In the genomic region with DNA sequence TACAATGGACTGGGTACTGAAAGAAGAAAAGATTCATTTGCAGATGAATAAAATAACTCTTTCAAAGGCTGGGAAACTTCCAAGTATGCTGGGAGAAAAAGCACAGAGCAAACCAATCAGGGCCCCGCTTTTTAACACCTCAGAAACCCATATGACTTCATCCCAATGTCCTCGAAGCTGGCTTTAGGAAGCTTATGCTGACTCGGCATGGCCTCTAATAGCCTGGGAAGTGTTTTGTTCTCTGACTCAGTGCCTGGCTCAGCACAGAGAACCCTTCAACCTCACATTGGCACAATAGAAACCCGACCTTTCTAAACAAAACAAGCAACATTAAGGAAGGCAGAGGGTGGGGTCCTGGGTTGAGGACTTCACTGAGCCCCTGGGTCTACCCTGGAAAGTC, we compare ENCODE assay signal across 19 mouse cellular contexts. TPM values are rescaled to one million over a fixed set of nuclear protein-coding genes. Genes with fewer than 3 reads are reported as not detected.
DNase-seq lines count a peak whose midpoint lies in the region; ATAC-seq and TF ChIP-seq lines count a peak whose summit lies in the region.
"Had no signal": no experiment of that assay in that cellular context is flagged by ENCODE, and none has a peak within 500 bp of the region (broad histone marks: within the 10 kb centered on the region; RNA-seq: fewer than 3 reads in every experiment).

No protein-coding gene starts in this region.

- no peak overlapping the region for H3K27ac ChIP-seq in liver, postnatal 0 days (ENCODE audit: low read depth)
- no peak overlapping the region for H3K27ac ChIP-seq in liver, embryonic 12.5 days
- peak overlapping the region; percentile 2; the same call in 1 of the 2 replicates for H3K27ac ChIP-seq in embryonic fibroblast, embryonic 13.5 days (ENCODE audit: insufficient read depth, low read length)
- H3K27ac ChIP-seq: midbrain, embryonic 12.5 days; stomach, postnatal 0 days had no signal

- TF ChIP-seq POLR2A in embryonic fibroblast, embryonic 13.5 days (IDR thresholded peaks at IDR 0.05; ENCODE audit: low read depth, low read length): no peak

- ATAC-seq in liver, postnatal 0 days: peak; percentile 35; the same call in 1 of the 2 replicates
- no peak for ATAC-seq in liver, embryonic 12.5 days
- no peak for ATAC-seq in monocyte, adult 5-6 weeks (replicated peaks; ENCODE audit: insufficient number of reproducible peaks, low FRiP score, low TSS enrichment, poor library complexity, severe bottlenecking)

- H3K36me3 ChIP-seq in liver, postnatal 0 days (replicated peaks; ENCODE audit: insufficient read depth, low read length): peaks cover 22% of the 10 kb centered on the region
- peaks cover 4% of the 10 kb centered on the region; the same call in 1 of the 2 replicates for H3K36me3 ChIP-seq in liver, embryonic 12.5 days

- DNase-seq in adrenal gland, postnatal 14 days: peak; percentile 45
- DNase-seq in adrenal gland, postnatal 10 days: no peak
- no peak for DNase-seq in liver, postnatal 0 days
- DNase-seq in ES-CJ7 (ENCODE audit: low read depth, low spot score): peak; percentile 30
- DNase-seq in gastrocnemius, postnatal 4 days (ENCODE audit: low spot score in 2 of 2): no peak
- DNase-seq: B cell, adult 2 months; cerebellum, adult 9-11 months; gastrocnemius, postnatal 36 days; heart, postnatal 4 days; kidney, adult 9 months; thymus, postnatal 25 days had no signal

- no peak overlapping the region for H3K9ac ChIP-seq in liver, postnatal 0 days (replicated peaks)
- H3K9ac ChIP-seq in liver, embryonic 12.5 days: no peak overlapping the region
- H3K9ac ChIP-seq: heart, embryonic 12.5 days; midbrain, embryonic 12.5 days had no signal

- H3K4me3 ChIP-seq in liver, postnatal 0 days (ENCODE audit: low read depth, low read length): no peak overlapping the region
- H3K4me3 ChIP-seq in liver, embryonic 12.5 days: no peak overlapping the region
- no peak overlapping the region for H3K4me3 ChIP-seq in embryonic fibroblast, embryonic 13.5 days (ENCODE audit: insufficient read depth, low read length)
- H3K4me3 ChIP-seq: erythroblast, embryonic 14.5 days; heart, embryonic 12.5 days; midbrain, embryonic 12.5 days had no signal

- no peaks in the 10 kb centered on the region for H3K27me3 ChIP-seq in liver, postnatal 0 days (ENCODE audit: insufficient read depth, low read length)
- no peaks in the 10 kb centered on the region for H3K27me3 ChIP-seq in liver, embryonic 12.5 days (replicated peaks)
- H3K27me3 ChIP-seq: heart, embryonic 12.5 days; midbrain, embryonic 12.5 days had no signal

- 52% methylated on average over 4 of the region's 4 CpGs for WGBS in liver, postnatal 0 days (ENCODE audit: insufficient replicate concordance)
- 62% methylated on average over 4 of the region's 4 CpGs for WGBS in liver, embryonic 12.5 days (ENCODE audit: insufficient replicate concordance)

- H3K9me3 ChIP-seq in liver, postnatal 0 days (ENCODE audit: low read length): no peaks in the 10 kb centered on the region
- no peaks in the 10 kb centered on the region for H3K9me3 ChIP-seq in liver, embryonic 12.5 days (replicated peaks)
- H3K9me3 ChIP-seq: heart, embryonic 12.5 days; midbrain, embryonic 12.5 days had no signal

- TF ChIP-seq EP300 in liver, postnatal 0 days (IDR thresholded peaks at IDR 0.05; ENCODE audit: low read depth): no peak

- no peak overlapping the region for H3K4me2 ChIP-seq in liver, postnatal 0 days (ENCODE audit: low read depth, low read length)
- no peak overlapping the region for H3K4me2 ChIP-seq in liver, embryonic 12.5 days
- H3K4me2 ChIP-seq: heart, embryonic 12.5 days; midbrain, embryonic 12.5 days had no signal

- H3K4me1 ChIP-seq in liver, postnatal 0 days (ENCODE audit: insufficient read depth): peaks cover 4% of the 10 kb centered on the region; the same call in 1 of the 2 replicates
- H3K4me1 ChIP-seq in liver, embryonic 12.5 days: peaks cover 14% of the 10 kb centered on the region
- H3K4me1 ChIP-seq in embryonic fibroblast, embryonic 13.5 days (ENCODE audit: control insufficient read depth, insufficient read depth, low read length): peaks cover 8% of the 10 kb centered on the region

- no peak for TF ChIP-seq CTCF in liver, postnatal 0 days (IDR thresholded peaks at IDR 0.05; ENCODE audit: low read depth)
- no peak for TF ChIP-seq CTCF in embryonic fibroblast, embryonic 13.5 days (IDR thresholded peaks at IDR 0.05; ENCODE audit: borderline replicate concordance, insufficient read depth, low read length)

RNA-seq across cellular contexts. Expression of a gene that starts 23.7 kb away (rescaled TPM):
- total RNA-seq in adrenal gland, postnatal 14 days (2021): 623 and 656 TPM in 2 replicates
- 100 to 1,000 TPM; 353 to 427 TPM for total RNA-seq in adrenal gland, postnatal 10 days (2021)
- polyA plus RNA-seq in liver, postnatal 0 days (2015; fragmentation: Nextera tagmentation; extraction: Ambion mirVana): 42.5 and 43.9 TPM in 2 replicates
- polyA plus RNA-seq in liver, embryonic 12.5 days (2016; fragmentation: Nextera tagmentation; extraction: Ambion mirVana): 19.5 and 24.3 TPM in 2 replicates
- 100 and 151 TPM in 2 replicates for polyA plus RNA-seq in embryonic fibroblast, embryonic 13.5 days (2011; ENCODE audit: insufficient read length, low read depth, missing spikeins)
- 125 to 142 TPM (median 127 TPM) in 3 replicates for total RNA-seq in monocyte, adult 5-6 weeks (2017)
- 10 to 100 TPM; 22.3 to 24.3 TPM for total RNA-seq in gastrocnemius, postnatal 4 days (2021)

RNA-seq across cellular contexts. Expression of a gene that starts 29.5 kb away (rescaled TPM):
- 2.7 and 3.3 TPM in 2 replicates for total RNA-seq in adrenal gland, postnatal 14 days (2021)
- total RNA-seq in adrenal gland, postnatal 10 days (2021): 1 to 10 TPM in 1 of 2 experiments, under 1 TPM in 1; 0.78 to 1.1 TPM
- polyA plus RNA-seq in liver, postnatal 0 days (2015; fragmentation: Nextera tagmentation; extraction: Ambion mirVana): not detected in 2 replicates
- polyA plus RNA-seq in liver, embryonic 12.5 days (2016; fragmentation: Nextera tagmentation; extraction: Ambion mirVana): 0.23 TPM in 1 of 2 replicates, not detected in the other
- 0.60 and 0.76 TPM in 2 replicates for polyA plus RNA-seq in embryonic fibroblast, embryonic 13.5 days (2011; ENCODE audit: insufficient read length, low read depth, missing spikeins)
- 1.2 to 7.4 TPM in 2 of 3 replicates, not detected in the other for total RNA-seq in monocyte, adult 5-6 weeks (2017)
- under 1 TPM; 0.21 to 0.61 TPM for total RNA-seq in gastrocnemius, postnatal 4 days (2021)
- polyA plus RNA-seq: erythroblast, embryonic 14.5 days; large intestine, adult 2 months; midbrain, embryonic 12.5 days had no signal

Comparison
In these comparisons a context has a peak if more than half of its experiments do, and no peak if none do; other contexts are left out.
1. DNase-seq: peak in adrenal gland, postnatal 14 days (single experiment) and ES-CJ7 (single experiment); none in adrenal gland, postnatal 10 days (single experiment), liver, postnatal 0 days (single experiment) and gastrocnemius, postnatal 4 days (0 of 2).